Mouse (Mus musculus) embryo, embryonic 11 days (tissue): ENCODE results near the gene Hils1.

ENCODE experiments used
- DNase-seq: peaks from one replicate; pipeline ENCODE4 v3.0.0-alpha.2; 2015

Gene Hils1

DNA sequence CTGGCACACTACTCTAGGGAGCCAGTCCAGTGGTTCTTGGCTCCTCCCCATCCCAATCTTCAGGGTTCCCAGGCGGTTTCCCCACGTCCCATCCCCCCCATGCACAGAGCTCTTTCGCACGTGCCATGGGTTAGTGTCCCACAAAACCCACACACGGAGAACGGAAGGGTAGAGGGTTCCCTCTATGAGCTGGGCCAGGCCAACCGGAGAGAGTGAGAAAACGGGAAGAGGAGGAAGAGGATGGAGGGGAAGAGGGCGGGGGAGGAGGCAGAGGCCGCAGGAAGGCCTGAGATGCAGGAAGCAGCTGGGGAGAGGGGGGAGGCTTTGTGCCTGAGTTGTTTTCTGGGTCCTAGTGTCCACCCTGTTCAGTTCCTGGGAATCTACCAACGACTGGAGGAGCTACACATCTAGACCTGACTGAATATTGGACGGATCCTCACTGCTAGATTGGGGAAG lies 22.2 kb downstream of the Hils1 start:
- peak; percentile 95 for DNase-seq

- DNase-seq: no peak
These were observed 22.8 kb downstream of the Hils1 start for GRCm38 (mm10) chr11:94990102-94990748.

DNA sequence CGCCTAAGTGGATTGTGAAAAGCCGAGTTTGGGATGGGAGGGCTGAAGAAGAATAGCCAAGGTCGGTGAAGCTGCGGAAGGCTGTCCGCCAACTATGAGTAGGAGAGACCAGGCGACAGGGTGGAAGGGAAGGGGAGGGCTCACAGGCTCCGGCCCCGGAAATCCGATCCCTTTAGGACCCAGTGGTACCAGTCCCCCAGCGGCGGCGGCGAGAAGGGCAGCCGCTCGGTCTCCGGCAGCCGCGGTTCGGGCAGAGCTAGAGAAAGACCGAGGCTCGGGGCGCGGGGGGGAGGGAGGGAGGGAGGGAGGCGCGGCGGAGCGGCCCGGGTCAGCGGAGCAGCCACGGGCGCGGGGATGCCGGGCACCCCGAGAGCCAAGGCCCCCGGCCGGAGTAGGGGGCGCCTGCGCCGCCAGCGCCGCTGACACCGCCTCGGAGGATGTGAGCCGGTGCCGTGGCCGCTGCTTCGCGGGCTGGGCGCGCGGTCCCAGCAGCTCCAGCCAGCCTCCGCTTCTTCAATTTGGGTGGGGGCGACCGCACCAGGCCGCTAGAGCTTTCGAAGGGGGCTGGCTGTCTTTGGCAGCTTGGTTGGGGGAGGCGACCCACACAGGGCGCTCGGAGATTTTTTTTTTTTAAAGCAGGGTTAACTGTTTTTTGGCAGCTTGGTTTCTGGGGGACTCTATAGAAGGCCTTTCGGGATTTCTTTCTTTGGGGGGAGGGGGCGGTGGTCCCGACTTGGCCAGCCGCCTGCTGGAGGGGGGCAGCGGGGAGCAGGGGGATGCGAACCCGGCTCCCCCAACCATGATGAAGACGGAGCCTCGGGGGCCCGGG lies 23.6 kb downstream of the Hils1 start, which contains the start of gene Ppp1r9b:
TSS of gene Ppp1r9b (plus strand) at position 287 of the 829 bp plus-strand sequence.
- DNase-seq: peak; percentile 94

GRCm38 (mm10) chr11:94991641-94992479 lies 24.5 kb downstream of the Hils1 start:
- DNase-seq: peak; percentile 74

GRCm38 (mm10) chr11:94992480-94992753 lies 25.0 kb downstream of the Hils1 start:
- DNase-seq: no peak

- peak; percentile 56 for DNase-seq
These were observed 25.6 kb downstream of the Hils1 start for GRCm38 (mm10) chr11:94992754-94993606.

DNA sequence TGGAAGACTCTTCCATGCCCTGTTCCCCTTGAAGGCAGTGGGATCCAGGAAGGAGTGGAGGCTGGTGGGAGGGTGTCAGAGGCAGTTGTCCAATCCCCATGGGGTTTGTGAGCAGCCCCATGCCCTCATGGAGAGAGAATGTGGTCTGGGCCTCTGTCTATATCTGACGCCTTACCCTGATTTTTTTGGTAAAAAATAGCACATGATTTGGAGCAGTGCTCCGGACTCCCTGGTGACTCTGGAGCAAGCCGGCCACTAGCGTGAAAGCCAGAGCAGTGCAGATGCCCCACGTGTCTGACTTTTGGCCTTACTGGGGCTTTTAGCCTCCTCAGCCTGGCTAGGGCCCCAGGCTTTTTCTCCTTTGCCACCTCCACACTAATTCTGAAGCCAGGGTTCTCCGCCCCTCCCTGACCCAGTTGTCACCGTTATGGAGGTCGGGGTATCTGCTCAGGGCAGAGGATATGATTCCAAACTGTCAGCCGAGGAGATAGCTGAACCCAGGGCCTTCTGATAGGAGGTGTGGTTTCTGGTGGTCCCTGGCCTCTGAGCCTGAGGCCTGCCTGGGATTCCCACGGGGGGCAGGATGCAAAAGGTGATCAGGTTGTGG lies 26.9 kb downstream of the Hils1 start:
- no peak for DNase-seq

- no peak for DNase-seq
These were observed 27.8 kb downstream of the Hils1 start for GRCm38 (mm10) chr11:94994947-94995772.

- DNase-seq: no peak
These were observed 28.7 kb downstream of the Hils1 start for GRCm38 (mm10) chr11:94996101-94996500.

DNA sequence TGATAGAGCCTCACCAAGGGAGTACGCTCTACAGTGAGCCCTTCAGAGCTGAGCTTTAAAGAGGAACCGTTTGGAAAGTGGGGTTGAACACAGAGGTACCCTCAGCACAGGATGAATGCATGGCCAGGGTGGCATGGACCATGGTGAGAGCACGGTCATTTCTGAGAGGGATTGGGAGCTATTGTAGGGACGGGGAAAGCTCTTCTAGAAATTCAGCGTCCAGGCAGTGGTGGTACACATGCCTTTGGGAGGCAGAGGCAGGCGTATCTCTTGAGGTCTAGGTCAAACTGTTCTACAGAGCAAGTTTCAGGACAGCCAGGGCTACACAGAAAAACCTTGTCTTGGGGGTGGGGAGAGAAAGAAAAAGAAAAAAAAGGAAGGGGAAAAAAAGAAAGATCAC lies 29.6 kb downstream of the Hils1 start:
- DNase-seq: no peak

DNA sequence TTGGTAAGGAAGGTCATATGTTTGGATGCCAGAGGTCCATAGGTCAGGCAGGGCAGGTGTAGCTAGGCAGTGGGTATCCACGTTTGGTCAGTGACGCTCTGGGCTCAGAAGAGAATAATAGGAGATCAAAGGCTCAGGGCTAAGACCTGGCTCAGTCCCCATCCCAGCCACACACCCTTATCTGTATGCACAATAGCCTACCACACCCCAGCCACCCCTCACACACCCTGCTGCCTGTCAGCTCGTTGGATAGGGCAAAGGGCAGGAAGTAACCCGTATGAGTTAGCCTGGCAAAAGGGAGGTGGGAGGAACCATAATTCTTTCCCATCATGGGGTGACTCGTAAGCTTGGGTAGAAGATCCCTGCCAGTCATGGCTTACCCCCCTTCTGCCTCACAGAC lies 30.2 kb downstream of the Hils1 start:
- no peak for DNase-seq

DNA sequence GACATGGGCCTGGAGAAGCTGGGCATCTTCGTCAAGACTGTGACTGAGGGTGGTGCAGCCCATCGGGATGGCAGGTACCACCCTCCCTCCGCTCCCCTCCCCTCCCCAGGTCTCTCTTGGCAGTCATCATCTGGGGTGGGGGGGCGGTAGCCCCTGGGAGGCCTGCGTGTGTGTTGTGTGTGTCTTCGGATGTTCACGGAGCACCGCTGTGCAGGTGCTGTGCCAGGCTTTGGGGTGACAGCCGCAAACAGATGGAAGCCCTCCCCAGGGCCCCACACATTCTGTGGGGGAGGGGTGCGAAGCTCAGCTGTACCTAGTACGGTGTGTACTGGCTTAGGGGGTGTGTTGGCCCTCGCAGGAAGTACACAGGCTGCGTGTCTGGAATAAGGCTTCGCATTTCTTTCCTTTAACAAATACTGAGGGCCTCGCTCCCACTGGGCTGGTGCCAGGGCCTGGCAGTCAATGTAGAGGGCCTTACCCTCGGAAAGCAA lies 30.7 kb downstream of the Hils1 start:
- no peak for DNase-seq

DNA sequence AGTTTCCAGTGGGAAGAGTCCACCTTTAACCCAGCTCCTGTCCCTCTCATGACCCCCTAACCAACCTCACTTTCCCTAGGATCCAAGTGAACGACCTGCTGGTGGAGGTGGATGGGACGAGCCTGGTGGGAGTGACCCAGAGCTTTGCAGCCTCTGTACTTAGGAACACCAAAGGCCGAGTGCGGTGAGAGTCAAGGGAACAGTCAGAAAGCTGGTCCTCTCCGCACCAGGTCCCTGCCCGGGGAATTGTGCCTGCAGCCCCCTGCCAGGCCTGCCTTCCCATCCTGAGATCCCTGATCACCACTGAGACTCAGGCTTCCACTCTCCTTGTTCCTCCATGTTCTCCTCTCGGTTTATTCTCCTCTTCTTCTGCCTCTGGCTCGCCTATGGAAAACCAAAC lies 32.7 kb downstream of the Hils1 start:
- DNase-seq: no peak

DNA sequence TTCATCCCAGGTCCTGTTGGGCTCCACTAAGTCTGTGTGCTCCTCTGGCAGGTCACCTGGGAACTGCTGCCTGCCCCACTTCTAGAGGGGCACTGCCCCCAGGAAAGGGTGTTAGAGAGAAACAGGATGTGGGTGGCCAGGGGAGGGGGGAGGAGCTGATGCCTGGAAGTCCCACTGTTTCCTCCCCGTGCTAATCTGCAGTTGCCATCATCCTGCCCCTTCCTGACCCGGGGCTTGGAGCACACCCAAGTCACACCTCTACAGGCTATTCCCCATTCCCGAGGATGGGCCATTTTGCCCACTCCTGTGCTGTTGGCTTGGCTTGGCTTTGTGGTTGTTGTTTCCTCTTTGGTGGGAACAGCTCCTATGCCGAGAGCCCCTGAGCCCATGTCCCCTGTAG lies 33.2 kb downstream of the Hils1 start:
- DNase-seq: no peak

- peak; percentile 86 for DNase-seq
These were observed 33.7 kb downstream of the Hils1 start for GRCm38 (mm10) chr11:95001058-95001457.

DNA sequence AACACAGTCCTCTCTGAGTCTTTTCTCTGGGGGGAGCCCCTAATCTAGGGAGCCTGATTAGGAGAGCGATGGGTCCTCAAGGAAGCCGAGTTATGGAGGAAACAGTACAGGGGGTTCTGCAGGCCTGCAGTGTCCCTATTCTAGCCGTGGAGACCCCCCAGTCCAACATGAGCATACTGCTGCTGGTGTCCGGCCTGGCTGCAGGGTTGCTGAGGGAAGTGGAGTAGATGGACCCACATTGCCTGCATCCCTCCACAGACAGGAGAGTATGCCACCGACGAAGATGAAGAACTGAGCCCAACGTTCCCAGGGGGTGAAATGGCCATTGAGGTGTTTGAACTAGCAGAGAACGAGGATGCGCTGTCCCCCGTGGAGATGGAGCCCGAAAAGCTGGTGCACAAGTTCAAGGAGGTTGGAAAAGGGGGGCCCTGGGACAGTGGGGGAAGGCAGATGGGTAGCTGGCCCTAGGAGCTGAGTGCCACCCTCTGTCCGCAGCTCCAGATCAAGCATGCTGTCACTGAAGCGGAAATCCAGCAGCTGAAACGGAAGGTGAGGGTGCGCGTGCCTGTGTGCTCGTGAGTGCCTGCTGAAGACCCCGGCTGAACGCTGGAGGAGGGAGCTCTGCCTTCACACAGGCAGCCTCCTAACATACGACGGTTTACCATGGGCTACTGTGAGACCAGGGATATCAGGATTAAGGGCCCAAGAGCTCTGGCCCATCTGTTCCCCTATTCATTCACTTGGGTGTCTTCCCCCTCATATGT lies 34.4 kb downstream of the Hils1 start:
- DNase-seq: no peak

DNA sequence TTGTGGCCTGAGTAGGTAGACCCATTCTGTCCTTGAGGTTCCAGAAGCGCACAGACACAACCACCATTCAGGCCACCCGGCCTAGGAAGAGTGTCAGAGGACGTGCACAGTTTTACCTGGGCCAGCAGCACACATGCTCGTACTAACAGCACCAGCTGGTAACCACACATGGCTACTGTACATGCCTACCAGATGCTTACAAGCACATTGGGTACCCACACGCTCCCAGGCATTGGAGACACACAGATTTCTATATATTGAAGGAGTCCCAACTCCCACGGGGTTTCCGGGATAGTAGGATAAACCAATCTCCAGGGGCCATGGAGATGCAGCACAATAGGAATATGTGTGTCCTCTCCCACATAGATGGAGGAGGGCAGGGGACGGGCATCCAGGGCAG lies 35.3 kb downstream of the Hils1 start:
- DNase-seq: no peak

DNA sequence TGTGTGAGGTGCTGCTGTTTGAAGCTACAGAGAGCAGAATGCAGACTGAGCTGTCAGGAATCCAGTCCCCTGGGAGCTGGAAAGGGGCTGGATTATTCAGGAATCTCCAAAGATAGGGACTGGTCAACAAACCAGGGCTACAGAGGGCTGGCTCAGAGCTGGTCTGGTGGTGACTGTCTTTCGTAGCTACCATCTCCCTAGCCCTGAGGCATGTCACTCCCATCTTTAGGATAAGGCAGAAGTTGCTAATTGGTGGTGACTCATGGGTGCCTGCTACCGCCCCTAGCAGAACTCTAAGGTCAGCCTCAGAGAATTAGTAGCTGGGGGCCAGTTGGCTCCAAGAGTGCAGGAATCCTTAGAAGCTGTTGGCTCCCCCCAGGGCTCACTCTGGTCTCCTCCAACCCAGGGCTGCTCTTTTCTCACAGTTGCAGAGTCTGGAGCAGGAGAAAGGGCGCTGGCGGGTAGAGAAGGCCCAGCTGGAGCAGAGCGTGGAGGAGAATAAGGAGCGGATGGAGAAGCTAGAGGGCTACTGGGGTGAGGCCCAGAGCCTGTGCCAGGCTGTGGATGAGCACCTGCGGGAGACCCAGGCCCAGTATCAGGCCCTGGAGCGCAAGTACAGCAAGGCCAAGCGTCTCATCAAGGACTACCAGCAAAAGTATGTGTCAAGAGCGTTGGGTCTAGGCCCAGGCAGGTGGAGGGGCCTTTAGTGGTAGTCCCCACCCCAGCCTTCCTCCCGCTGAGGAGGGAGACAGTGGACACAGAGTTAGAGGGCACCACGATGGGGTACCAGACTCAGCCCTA lies 36.9 kb downstream of the Hils1 start:
- DNase-seq: no peak

DNA sequence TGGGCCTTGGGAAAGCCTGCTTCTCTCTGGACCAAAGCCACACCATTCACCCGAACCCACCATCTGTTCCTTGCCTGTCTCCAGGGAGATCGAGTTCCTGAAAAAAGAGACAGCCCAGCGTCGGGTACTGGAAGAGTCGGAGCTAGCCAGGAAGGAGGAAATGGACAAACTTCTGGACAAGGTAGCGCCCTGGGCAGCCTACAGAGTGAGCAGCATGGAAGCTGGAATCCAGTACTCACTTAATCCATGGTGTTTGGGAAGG lies 37.5 kb downstream of the Hils1 start:
- DNase-seq: no peak

- no peak for DNase-seq
These were observed 38.6 kb downstream of the Hils1 start for GRCm38 (mm10) chr11:95006038-95006437.
